Mouse (Mus musculus): ENCODE results near the gene Stk10.

DNA sequence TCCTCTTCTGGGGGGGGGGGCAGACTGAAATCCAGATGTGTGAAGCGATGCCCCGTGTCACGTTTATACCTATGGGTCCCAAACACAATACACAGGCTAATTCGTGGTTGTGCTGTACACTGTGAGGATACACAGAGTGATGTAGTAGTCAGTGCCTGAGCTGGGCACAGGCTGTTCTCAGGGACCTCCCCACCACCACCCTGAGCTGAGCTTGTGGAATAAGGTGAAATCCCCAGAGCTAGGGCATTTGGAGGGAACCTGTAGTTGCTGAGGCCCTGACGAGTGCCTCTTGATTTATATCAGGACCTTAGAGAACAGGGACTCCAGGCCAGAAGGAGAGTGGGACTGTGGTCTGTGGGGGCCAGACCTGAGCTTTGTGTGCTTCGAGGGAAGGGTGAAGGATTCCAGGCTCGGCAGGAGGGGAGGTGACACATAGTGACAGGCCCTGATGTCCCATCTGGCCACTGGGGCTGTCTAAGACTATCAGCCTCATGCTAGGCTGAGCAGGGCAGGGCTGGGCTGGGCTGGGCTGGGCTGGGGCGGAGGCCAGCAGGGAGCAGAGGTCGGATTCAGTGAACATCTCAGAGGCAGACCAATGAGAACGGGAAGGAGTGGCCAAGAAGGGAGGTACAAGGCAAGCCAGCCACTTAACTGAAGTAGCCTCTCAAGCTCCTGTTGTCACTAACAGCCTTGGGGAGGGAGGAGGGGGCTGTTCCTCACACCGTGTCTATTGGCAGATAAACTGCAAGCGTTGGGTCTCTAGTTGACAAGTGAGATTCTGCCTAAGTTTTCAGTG lies 68.6 kb downstream of the Stk10 start:
- no peak for TF ChIP-seq CTCF (IDR thresholded peaks at IDR 0.05; ENCODE audit: low read depth, low read length)
- TF ChIP-seq EP300 (IDR thresholded peaks at IDR 0.05; ENCODE audit: insufficient read depth, low read depth, low read length): no peak
- TF ChIP-seq POLR2A (IDR thresholded peaks at IDR 0.05; ENCODE audit: insufficient read depth, low read length): no peak
